Mouse (Mus musculus): ENCODE results near the gene Gm9513. TPM values are rescaled to one million over a fixed set of nuclear protein-coding genes. Genes with fewer than 3 reads are reported as not detected.

Gene Gm9513
- not detected for polyA plus RNA-seq (2014; fragmentation: Illumina TruSeq; extraction: RNeasy Lipid Tissue Mini Kit (QIAGEN cat#74804); ENCODE audit: low read depth, low replicate concordance)

GRCm38 (mm10) chr9:36475338-36475737 is at the start of gene Gm9513:
TSS of gene Gm9513 (plus strand) at chr9:36475638.

DNA sequence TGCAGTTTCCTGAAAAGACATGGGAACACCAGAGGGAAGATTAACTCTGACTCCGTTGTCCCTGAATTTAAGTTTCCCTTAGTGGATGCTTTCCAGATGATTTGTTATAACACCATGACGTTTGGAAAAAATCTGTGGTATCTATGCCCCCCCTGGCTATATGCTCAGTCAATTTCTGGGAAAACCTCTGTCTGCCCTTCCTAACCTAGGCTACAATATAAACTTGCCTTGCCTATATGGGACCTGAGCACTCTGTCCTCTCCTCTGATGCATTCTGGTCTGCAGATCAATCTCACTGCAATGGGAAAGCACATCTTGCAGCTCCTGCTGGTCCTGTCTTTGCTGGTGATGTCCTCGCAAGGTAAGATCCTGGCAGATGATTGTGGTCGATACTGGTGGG is 43.9 kb upstream of the Gm9513 start, which contains the start of gene Gm7257:
Gm7257 (plus strand) TSS at position 301 of the 400 bp plus-strand sequence.

Other genes with a start within 250 kb of the Gm9513 start
- not detected for gene Gm7257, start 43.8 kb upstream of the Gm9513 start, polyA plus RNA-seq (2014; fragmentation: Illumina TruSeq; extraction: RNeasy Lipid Tissue Mini Kit (QIAGEN cat#74804); ENCODE audit: low read depth, low replicate concordance)
- gene Gm5615, start 66.3 kb downstream of the Gm9513 start, polyA plus RNA-seq (2014; fragmentation: Illumina TruSeq; extraction: RNeasy Lipid Tissue Mini Kit (QIAGEN cat#74804); ENCODE audit: low read depth, low replicate concordance): not detected
- not detected for gene Gm17689, start 107.0 kb downstream of the Gm9513 start, polyA plus RNA-seq (2014; fragmentation: Illumina TruSeq; extraction: RNeasy Lipid Tissue Mini Kit (QIAGEN cat#74804); ENCODE audit: low read depth, low replicate concordance)
- gene A630095E13Rik, start 167.7 kb downstream of the Gm9513 start, polyA plus RNA-seq (2014; fragmentation: Illumina TruSeq; extraction: RNeasy Lipid Tissue Mini Kit (QIAGEN cat#74804); ENCODE audit: low read depth, low replicate concordance): not detected
- not detected for gene Acrv1, start 217.6 kb downstream of the Gm9513 start, polyA plus RNA-seq (2014; fragmentation: Illumina TruSeq; extraction: RNeasy Lipid Tissue Mini Kit (QIAGEN cat#74804); ENCODE audit: low read depth, low replicate concordance)